Mouse (Mus musculus) WW6 (cell line): ENCODE measurements around the gene Lbx2.

ENCODE experiments used
- DNase-seq: peaks from one replicate; pipeline ENCODE4 v3.0.0-alpha.2; 2013; ENCODE audit warnings: low read depth, low spot score

Lbx2 gene

DNA sequence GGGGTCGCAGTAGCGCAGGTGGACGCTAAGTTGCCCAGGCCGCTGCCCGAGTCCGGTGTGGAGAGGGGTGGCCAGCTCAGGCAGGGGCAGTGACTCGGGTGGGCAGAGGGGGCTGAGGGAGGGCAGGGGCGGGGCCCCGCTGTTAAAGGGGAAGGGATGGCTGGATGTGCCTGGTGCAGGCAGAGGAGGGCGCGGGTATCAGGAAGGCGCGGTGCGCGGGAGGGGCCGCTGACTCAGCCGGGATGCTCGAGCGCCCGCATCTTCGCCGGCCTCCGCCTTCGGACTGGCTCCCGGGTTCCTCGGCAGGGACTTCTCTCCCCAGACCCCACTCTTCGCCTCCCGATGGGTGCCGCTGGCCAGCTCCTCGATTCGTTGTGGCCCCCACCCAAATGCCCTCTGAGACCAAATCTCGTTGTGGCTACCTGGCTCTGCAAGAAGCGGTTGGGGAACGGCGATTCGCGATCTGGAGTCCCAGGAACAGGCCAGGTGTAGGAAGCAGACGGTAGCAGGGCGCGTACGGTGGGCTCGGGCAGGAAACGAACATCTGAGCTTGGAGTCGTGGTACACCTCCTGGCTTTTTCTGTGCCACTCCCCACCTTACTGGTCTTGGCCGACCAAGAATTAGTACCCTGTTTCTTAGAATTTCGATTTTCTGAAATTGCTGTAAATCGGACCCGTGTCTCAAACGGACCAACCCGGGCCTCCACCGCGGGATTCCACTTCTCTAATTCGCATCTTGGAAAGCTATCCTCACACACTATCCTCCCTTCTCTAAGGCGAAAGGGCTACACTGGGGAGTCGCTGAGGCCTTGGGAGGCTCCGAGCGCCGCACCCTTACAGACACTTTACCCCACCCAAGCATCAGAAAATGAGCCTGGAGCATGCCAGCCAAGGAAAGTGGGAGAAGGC, 15.6 kb upstream of the Lbx2 start:
- no peak for DNase-seq

DNA sequence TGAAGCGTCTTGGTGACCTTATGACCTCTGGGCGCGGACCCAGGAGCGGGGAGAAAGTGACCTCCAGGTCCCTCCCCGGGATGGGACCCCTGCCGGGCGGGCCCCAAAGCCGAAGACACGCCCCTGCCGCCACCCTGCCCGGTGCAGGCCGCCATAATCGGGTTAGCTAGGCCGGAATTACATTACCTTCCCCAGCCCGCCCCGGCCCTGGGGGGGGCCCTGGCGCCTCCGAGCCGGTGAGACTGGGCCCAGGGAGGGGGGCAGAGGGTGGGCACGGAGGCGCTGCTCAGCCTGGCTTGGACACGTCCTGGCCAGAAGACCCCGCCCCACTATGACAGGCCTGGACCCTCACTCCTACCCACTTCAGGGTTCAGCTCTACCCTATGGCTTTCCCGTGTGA, 14.9 kb upstream of the Lbx2 start:
- DNase-seq, result no peak

GRCm38 (mm10) chr6:83074979-83075378, 11.2 kb upstream of the Lbx2 start:
- no peak for DNase-seq

- no peak for DNase-seq
Observed at GRCm38 (mm10) chr6:83077630-83078323, 8.4 kb upstream of the Lbx2 start, which contains the start of gene Pcgf1. Pcgf1 (plus strand) TSS chr6:83077869.

DNA sequence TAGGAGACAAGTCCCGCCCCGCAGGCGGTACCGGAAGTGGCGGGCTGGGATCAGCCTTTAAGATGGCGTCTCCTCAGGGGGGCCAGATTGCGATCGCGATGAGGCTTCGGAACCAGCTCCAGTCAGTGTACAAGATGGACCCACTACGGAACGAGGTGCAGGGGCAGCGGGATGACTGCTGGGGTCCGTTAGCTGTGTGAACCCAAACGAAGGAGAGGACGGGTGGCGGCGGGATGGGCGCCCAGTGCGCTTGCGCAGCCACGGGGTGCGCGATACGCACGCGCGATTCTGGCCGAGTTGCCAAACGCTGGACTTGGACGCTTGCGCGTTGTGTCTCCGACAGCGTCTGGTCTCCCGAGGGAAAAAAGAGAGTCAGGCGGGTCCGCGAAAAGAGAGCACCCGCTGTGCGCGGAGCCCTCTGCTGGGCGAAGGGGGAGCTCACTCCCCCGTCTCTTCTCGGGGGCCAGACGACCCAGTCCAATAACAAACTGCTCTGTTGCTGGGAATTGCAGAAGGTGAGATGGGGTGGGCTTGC, 7.8 kb upstream of the Lbx2 start:
- peak; percentile 93 for DNase-seq

DNA sequence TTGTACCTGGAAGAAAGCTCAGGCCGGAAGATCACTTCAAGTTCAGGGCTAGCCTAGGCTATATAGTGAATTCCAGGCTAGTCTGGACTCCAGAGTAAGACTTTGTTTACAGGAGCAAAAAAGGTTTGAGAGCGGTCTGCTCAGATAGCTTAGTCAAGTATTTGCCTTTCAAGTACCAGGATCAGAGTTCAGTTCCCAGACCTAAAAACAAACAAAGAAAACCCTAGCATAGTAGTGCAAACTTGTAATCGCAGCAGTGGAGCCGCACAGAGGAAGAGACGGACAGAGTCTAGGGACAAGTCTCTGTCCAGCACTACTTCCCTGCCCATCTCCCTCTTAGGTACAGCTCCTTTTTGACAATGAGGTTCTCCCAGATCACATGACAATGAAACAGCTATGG, 6.0 kb upstream of the Lbx2 start:
- no peak for DNase-seq

DNA sequence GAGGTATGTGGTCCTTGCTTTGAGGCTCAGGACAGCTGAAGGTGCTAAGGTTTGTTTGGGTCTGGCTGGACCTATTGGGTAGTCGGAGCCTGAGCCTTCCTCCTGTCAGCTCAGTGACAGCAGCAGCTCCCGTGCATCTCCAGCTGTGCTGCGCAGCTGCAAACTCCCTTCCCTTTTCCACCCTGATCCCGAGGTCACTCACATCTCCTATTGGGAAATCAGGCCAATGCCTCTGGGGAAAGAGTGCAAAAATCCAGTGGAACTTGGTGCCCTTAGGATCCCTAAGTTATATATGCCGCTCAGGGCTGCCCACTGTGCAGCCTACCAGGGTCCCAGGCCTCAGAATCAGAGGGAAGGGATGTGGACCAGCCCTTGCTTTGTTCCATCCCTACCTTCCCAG, 2.7 kb upstream of the Lbx2 start:
- no peak for DNase-seq

- DNase-seq, result no peak
Observed at GRCm38 (mm10) chr6:83084477-83084876, 1.7 kb upstream of the Lbx2 start.

DNA sequence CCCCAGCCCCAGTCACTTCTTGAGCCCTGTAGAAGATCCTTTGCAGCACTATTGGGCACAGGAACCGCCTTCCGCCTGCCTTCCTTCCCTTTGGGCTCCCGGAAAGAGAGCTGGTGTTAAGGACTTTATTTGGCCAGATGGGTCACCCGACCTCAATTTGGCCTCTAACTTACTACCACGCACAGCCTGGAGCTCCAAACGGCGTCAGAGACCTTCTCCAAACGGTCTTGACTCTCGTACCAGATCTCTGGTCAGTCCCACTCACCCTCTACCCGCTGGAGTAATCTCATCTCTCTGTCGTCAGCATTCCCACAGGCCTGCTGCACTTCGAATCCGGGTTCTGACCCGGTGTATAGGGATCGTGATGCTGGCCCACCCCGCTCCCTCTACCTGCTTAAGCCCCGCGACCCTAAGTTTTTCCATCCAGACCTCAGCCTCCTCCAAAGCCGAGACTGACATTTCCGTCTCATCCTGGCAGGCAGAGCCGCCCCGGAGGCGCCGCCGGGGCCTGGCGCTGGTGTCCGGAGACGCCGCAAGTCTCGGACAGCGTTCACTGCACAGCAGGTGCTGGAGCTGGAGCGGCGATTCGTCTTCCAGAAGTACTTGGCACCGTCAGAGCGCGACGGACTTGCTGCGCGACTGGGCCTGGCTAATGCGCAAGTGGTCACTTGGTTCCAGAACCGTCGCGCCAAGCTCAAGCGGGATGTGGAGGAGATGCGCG, 1.2 kb downstream of the Lbx2 start:
- no peak for DNase-seq

DNA sequence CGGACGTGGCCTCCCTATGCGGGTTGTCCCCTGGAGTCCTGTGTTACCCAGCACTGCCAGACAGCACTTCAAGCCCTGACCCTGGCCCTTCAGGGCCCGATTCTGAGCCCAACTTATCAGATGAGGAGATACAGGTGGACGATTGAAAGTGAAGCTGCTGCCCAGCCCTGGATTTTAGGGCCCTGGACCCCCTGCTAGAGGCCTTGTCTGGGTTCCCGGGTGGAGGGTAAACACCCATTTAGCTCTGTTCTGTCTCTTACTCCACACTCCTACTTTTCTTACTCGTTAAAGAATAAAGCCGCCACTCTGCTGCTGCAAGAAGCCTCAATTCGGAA, 1.7 kb downstream of the Lbx2 start:
- DNase-seq, result no peak

DNA sequence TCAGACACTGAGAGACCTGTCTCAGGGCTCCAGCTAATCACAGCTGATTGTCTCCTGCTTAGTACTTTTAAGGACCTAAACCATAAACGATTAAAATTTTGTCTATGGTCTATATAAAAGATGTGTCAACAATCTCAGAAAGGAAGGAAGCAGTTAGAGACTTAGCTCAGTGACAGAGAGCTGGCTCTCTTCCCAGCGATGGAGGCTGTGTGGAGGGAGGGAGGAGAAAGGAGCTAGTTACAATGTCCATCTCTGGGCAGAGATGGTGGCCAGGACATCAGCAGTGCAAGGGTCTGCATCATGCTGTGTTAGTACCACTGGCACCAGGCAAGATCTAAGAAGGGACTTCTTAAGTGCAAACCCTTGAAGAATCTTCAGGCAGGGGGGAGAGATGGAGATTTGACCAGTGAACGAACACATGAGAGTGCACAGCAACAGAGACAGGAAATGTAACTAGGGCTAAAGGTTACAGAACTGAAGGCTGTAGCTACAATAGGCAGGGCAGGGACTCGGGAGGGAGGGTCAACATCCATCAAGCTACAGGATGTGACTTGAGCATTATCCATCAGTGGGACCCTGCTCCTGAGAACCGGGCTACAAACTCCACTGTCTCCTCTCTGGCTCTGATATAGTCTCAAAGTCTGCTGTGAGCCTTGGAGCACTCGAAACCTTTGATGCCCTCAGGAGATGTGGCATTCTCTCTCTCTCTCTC, 6.4 kb downstream of the Lbx2 start:
- no peak for DNase-seq

GRCm38 (mm10) chr6:83095968-83096367, 9.8 kb downstream of the Lbx2 start:
- no peak for DNase-seq

DNA sequence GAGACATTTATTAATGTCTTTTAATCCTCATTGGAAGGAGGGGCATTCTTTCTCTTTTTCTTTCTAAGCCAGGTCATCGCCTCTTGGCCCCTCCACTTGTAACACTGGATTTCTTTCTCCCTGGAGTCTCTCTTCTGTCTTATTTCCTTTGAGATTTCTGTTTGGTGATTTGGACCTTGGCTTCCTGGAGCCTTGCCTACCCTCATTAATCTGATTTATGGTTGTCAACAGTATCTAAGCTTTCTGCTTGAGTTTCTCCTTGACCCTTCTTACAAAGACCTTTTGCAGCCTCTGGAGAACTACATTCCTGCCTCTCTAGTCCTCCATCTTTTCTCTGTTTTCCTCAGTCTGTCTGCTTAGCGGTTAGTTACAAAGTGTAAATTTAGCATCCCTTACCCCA, 12.2 kb downstream of the Lbx2 start:
- DNase-seq, result no peak

- DNase-seq, result no peak
Observed at GRCm38 (mm10) chr6:83101316-83101687, 15.1 kb downstream of the Lbx2 start, which contains the start of the genes Ccdc142 and Gm42688. Ccdc142 (plus strand) TSS chr6:83101601. Gm42688 (plus strand) TSS chr6:83101617.

DNA sequence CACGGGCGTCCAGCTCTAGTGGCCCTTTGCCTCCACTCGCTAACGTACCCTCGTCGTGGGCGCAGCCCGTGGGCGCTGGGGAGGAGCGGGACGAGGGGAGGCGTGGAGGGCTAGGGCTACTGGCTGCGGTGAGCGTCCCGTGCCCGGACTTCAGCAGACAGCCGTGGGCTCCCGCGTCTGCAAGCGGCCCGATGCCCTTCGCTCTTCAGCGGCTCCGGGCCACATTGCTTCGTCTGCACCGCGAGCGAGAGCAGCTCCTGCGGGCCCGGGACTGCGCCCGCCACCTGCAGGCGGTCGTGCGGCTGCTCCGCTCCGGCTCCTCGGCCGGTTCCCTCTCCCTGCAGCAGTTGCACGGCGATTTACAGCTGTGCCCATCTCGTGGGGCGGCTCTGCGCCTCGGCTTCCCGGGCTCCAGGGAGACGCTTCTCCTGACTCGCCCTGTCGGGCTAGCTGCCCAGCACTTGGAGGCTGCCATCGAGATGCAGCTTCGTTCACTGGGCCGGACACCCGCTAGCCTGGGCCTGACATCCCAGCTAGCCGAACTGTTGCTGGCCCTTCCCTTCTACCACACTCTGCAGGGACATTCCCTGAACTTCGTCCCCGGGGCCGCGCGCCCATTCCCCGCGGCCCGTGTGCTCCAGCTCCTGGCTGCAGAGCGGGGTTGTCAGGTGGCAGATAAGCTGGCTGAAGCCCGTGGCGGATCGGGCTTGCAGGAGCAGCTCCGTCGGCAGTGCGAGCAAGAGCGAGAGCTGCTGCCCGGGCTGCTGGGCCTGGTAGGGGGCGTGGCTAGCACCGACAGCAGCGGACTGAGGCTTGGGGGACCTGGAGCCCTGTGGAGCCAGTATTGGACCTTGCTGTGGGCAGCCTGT, 15.8 kb downstream of the Lbx2 start:
- no peak for DNase-seq

- no peak for DNase-seq
Observed at GRCm38 (mm10) chr6:83103130-83103650, 17.0 kb downstream of the Lbx2 start.

DNA sequence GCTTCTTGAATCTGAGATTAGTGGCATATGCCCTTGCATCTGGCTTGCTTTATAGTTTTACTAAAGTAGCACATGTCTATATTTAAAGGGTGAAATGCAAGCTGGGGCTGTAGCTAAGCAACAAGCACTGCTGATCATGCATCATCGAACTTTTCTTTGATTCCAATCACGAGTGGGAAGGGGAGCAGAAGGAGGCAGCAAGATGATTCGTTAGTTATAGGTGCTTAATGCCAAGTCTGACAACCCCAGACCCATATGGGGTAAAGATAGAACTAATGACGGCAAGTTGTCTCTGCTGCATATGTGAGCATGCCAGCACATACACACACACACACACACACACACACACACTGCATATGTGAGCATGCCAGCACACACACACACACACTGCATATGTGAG, 18.0 kb downstream of the Lbx2 start:
- no peak for DNase-seq

DNA sequence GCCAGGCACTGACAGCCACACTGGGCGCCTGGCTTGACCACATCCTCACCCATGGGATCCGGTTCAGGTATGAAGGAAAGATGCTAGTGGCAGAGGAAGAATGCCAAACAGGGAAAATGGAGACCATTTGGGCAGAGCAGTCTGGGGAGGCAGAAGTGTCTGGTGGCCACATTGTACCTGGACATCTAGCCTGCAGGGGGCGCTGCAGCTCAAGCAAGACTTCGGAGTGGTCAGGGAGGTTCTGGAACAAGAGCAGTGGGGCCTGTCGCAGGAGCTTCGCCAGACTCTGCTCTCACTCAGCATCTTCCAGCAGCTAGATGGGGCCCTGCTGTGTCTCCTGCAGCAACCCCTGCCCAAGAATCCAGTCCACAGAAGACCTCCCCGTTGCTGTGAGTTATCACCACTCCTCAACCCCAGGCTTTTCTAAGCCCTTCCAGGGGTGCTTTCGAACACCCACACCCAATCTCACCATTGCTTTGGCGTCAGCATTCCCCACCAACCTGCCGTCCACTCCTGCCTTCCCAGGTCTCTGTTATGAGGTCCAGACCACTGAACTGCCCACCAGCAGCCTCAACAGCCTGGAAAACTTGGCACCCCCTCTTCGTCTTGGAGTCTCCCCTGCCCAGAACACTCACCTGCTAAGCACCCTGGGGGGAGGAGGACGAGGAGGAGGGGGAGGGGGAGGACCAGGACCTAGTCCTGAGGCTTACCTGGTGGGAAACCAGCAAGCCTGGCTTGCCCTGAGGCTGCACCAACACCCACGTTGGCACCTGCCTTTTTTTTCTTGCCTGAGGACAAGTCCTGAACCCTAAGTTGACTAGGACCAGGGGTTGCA, 21.6 kb downstream of the Lbx2 start:
- DNase-seq, result no peak
